Comparison of ENCODE assay signal across 8 mouse cellular contexts in the genomic region with DNA sequence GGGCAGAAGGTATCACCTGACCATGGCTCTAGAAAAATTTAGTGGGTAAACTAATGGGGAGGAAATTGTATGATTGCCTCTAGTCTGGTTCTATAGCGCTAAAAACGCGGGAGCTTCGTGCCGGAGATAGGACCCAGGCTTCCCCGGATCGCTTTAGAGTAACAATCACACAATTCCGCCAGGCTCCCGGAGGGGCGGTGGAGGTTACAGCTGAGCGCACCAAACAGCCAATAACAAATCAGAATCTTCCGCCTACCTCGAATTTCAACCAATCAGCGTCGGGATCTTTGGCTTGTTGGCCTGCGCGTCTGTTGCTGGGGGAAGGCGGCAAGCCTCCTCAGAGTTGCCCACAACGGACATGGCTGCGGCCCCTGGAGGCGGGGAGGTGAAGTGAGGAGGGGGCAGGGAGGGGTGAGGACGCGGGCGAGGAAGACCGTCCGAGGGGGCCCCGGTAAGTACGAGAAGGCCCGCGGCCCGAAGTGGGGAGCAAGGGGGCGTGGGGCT. TPM values are rescaled to one million over a fixed set of nuclear protein-coding genes. Genes with fewer than 3 reads are reported as not detected.
A peak's percentile ranks its signal among the peaks of the same experiment; 100 is the strongest.
DNase-seq lines count a peak whose midpoint lies in the region; ATAC-seq and TF ChIP-seq lines count a peak whose summit lies in the region.

TSS of gene Tmem94 (plus strand) at position 331 of the 504 bp plus-strand sequence.

- H3K4me1 ChIP-seq in cortical plate, adult 2 months (ENCODE audit: control insufficient read depth, insufficient read depth, low read length): peaks cover 3% of the 10 kb centered on the region; the same call in 1 of the 2 replicates
- H3K4me1 ChIP-seq in megakaryocyte, embryonic 14.5 days: peaks cover 47% of the 10 kb centered on the region

- peak within 1 kb of the TSS; percentile 63 for H3K27ac ChIP-seq in cortical plate, adult 2 months (ENCODE audit: insufficient read depth, low read length)

- DNase-seq in gastrocnemius, adult 8-10 months (ENCODE audit: low spot score in 2 of 2): peak; percentile 94 to 95
- peak; percentile 100 for DNase-seq in hindlimb bud, embryonic 11.5 days (ENCODE audit: extremely low spot score, low read depth, low spot score)
- peak; percentile 93 to 96 for DNase-seq in left cerebral cortex, adult 8-10 months (ENCODE audit: low spot score in 2 of 2)
- peak; percentile 96 to 97 for DNase-seq in right cerebral cortex, postnatal 10 days (ENCODE audit: low spot score in 2 of 2)
- DNase-seq in urinary bladder, postnatal 25 days (ENCODE audit: low spot score): peak; percentile 95

- no peak for TF ChIP-seq CTCF in cortical plate, adult 2 months (IDR thresholded peaks at IDR 0.05; ENCODE audit: extremely low read depth, insufficient read depth, low read length)

- 0 out of 2 replicates have a peak, but pooled peaks have one; percentile 61 for TF ChIP-seq POLR2A in cortical plate, adult 2 months (IDR thresholded peaks at IDR 0.05; ENCODE audit: extremely low read depth, insufficient read depth, low read length)

- H3K36me3 ChIP-seq in megakaryocyte, embryonic 14.5 days (replicated peaks; ENCODE audit: low read length): peaks cover 4% of the 10 kb centered on the region

- no peaks in the 10 kb centered on the region for H3K9me3 ChIP-seq in megakaryocyte, embryonic 14.5 days

- no peaks in the 10 kb centered on the region for H3K27me3 ChIP-seq in megakaryocyte, embryonic 14.5 days (replicated peaks)

- peak; percentile 86 for ATAC-seq in activated CD4-positive, CD25-positive, alpha-beta regulatory T cell, adult 4 months

- peak within 1 kb of the TSS; percentile 70 for H3K4me3 ChIP-seq in cortical plate, adult 2 months (ENCODE audit: insufficient read depth, low read length)
- H3K4me3 ChIP-seq in megakaryocyte, embryonic 14.5 days (replicated peaks): peak within 1 kb of the TSS; percentile 95

RNA-seq across cellular contexts. Expression of gene Tmem94, which starts in this region (rescaled TPM):
- 10 to 100 TPM in 1 of 2 experiments, 1 to 10 TPM in 1; 9.2 to 14.6 TPM for polyA plus RNA-seq in activated CD4-positive, CD25-positive, alpha-beta regulatory T cell, adult 4 months (2017; shearing (Covaris generic))
- 44.8 and 45.7 TPM in 2 replicates for polyA plus RNA-seq in cortical plate, adult 2 months (2012; rRNA removed)
- total RNA-seq in gastrocnemius, adult 8-10 months (2022): 100 to 1,000 TPM in 3 of 4 experiments, 10 to 100 TPM in 1; 90.5 to 118 (median 104) TPM
- total RNA-seq in left cerebral cortex, adult 8-10 months (2022): 10 to 100 TPM; 58.1 to 66.3 (median 62.9) TPM
- polyA plus RNA-seq in megakaryocyte, embryonic 14.5 days (2012; ENCODE audit: insufficient read depth, low replicate concordance): 22.7 and 34.8 TPM in 2 replicates

Comparison
In these comparisons a context has a peak if more than half of its experiments do, and no peak if none do; other contexts are left out.
1. Peak in every context shown above with its lines: DNase-seq, ATAC-seq, H3K4me3 ChIP-seq and H3K27ac ChIP-seq.